Mouse (Mus musculus): ENCODE results near the gene Stk24. TPM values are rescaled to one million over a fixed set of nuclear protein-coding genes. Genes with fewer than 3 reads are reported as not detected.

Gene Stk24
- polyA plus RNA-seq, 1 experiment from 2014 or later, result 18.5 TPM

DNA sequence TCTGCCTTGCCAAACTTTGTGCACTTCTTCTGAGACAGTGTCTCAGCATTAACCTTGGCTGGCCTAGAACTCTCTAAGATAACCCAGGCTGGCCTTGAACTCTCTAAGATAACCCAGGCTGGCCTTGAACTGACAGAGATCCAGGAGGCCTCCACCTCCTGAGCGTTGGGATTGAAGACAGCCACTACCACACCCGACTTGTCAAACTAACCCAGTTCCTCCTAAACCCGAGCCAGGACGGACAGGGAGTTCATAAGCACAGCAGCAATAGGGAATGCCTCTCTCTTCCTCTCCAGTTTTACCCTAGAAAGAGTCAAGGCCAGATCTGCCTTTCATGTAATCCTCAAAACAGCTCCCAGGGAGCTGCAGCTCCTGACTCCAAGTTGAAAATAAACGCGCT is 3.2 kb downstream of the Stk24 start:
- H3K27me3 ChIP-seq (replicated peaks), result no peaks in the 10 kb centered on the region
- no peaks in the 10 kb centered on the region for H3K9me3 ChIP-seq
- 64% methylated on average over 6 of the region's 6 CpGs for WGBS
- no peak overlapping the region for H3K9ac ChIP-seq
- no peak for ATAC-seq (replicated peaks)
- H3K36me3 ChIP-seq (replicated peaks), result no peaks in the 10 kb centered on the region
- no peak overlapping the region for H3K4me3 ChIP-seq
- H3K4me1 ChIP-seq, result peaks cover 22% of the 10 kb centered on the region
- no peak overlapping the region for H3K27ac ChIP-seq
- H3K4me2 ChIP-seq, result no peak overlapping the region

DNA sequence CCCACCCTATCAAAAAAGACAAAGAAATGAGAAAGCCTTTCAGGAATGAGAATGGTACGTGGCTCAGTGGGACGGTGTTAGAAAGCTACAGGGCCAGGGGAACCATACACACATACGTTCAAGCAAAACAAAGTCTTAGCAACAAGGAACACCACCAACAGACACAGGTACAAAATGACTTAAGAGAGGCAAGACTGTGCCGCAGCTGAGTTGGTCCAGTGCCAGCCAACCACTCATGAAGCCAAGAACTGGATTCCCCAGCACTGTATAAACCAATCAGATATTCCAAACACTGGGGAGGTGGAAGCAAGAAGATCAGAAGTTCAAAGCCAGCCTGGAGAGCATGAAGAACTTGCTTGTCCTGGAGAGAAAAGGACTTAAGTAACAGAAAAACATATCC is 5.9 kb downstream of the Stk24 start:
- Histone ChIP-seq H3K4me3 (no peak overlapping the region), H3K4me2 (no peak overlapping the region), H3K9ac (no peak overlapping the region), H3K27me3 (replicated peaks) (no peaks in the 10 kb centered on the region), H3K27ac (no peak overlapping the region), H3K9me3 (no peaks in the 10 kb centered on the region), H3K36me3 (replicated peaks) (no peaks in the 10 kb centered on the region), H3K4me1 (peaks cover 17% of the 10 kb centered on the region)
- 79% methylated on average over 4 of the region's 4 CpGs for WGBS
- ATAC-seq (replicated peaks), result no peak

- Histone ChIP-seq H3K36me3 (replicated peaks) (no peaks in the 10 kb centered on the region), H3K27ac (no peak overlapping the region), H3K9me3 (no peaks in the 10 kb centered on the region), H3K4me2 (no peak overlapping the region), H3K9ac (no peak overlapping the region), H3K4me1 (peaks cover 15% of the 10 kb centered on the region), H3K4me3 (no peak overlapping the region), H3K27me3 (replicated peaks) (no peaks in the 10 kb centered on the region)
- 88% methylated on average over 9 of the region's 9 CpGs for WGBS
- ATAC-seq (replicated peaks), result no peak
These were observed 6.8 kb downstream of the Stk24 start for GRCm38 (mm10) chr14:121373020-121373419.

- Histone ChIP-seq H3K4me1 (peaks cover 7% of the 10 kb centered on the region), H3K27ac (no peak overlapping the region), H3K27me3 (replicated peaks) (no peaks in the 10 kb centered on the region), H3K4me2 (no peak overlapping the region), H3K9ac (no peak overlapping the region), H3K4me3 (no peak overlapping the region), H3K36me3 (replicated peaks) (no peaks in the 10 kb centered on the region), H3K9me3 (no peaks in the 10 kb centered on the region)
- WGBS, result 91% methylated on average over 5 of the region's 5 CpGs
- no peak for ATAC-seq (replicated peaks)
These were observed 7.6 kb downstream of the Stk24 start for GRCm38 (mm10) chr14:121371911-121372820.

DNA sequence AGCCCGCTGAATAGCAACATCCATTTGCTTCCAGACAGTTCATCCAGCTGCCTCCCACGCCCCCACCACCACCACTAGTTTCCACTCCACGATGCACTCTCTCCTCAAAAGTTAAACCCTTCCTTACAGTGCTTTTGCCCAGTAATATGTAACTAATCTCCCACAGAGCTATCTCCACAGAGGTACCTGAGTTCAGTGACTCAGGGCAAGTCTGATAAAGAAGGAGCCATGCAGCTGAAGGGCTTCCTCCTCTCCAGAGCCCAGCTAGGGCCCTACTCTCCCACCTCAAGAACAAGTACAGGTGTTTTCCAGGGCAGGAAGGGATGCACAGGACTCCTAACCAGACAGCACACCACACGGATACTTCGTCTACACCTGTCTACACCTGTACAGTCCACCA is 10.4 kb downstream of the Stk24 start:
- H3K9me3 ChIP-seq, result no peaks in the 10 kb centered on the region
- WGBS, result 63% methylated on average over 5 of the region's 5 CpGs
- H3K27me3 ChIP-seq (replicated peaks), result no peaks in the 10 kb centered on the region
- ATAC-seq (replicated peaks), result no peak
- H3K4me3 ChIP-seq, result no peak overlapping the region
- peaks cover 16% of the 10 kb centered on the region for H3K4me1 ChIP-seq
- no peak overlapping the region for H3K9ac ChIP-seq
- no peak overlapping the region for H3K27ac ChIP-seq
- H3K4me2 ChIP-seq, result no peak overlapping the region
- H3K36me3 ChIP-seq (replicated peaks), result no peaks in the 10 kb centered on the region

GRCm38 (mm10) chr14:121368108-121368705 is 11.6 kb downstream of the Stk24 start:
- no peaks in the 10 kb centered on the region for H3K9me3 ChIP-seq
- WGBS, result 68% methylated on average over 4 of the region's 4 CpGs

DNA sequence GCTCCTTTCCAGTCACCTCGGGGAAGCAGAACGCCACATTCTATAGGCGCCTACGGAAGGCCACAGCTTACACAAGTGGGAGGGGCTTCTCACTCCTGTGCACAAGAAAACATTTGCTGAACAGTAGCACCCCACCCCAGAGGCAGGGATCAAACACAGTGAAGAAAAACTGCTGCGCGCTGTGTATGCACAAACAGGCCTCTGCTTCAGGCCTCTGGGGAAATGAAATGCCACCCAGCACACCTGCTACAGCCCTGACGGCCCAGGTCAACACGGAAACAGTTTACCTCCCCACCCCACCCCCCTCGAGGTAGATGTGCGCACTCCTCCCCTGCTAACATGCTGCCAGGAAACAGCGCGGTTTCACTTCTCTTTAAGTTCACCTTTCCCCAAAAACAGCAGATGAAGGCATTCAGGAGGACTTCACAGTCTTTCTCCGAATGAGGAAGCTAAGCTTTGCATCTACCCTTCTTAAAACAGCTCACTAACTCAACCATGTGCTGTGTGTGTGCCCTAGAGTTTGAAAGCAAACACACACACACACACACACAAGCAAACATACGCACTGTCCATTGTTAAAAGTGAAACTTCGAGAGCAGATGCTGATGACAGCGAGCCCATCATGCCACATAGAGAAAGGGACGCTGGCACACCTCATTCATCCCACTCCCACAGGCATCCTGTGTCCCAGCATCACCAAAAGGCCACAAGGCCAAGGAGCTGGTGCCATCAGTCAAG is 13.7 kb downstream of the Stk24 start:
- 65% methylated on average over 17 of the region's 17 CpGs for WGBS
- no peak overlapping the region for H3K27ac ChIP-seq
- no peaks in the 10 kb centered on the region for H3K9me3 ChIP-seq
- H3K36me3 ChIP-seq (replicated peaks), result no peaks in the 10 kb centered on the region
- no peak overlapping the region for H3K9ac ChIP-seq
- H3K4me1 ChIP-seq, result peaks cover 13% of the 10 kb centered on the region
- ATAC-seq (replicated peaks), result no peak
- no peak overlapping the region for H3K4me3 ChIP-seq
- no peak overlapping the region for H3K4me2 ChIP-seq
- H3K27me3 ChIP-seq (replicated peaks), result no peaks in the 10 kb centered on the region

More at GRCm38 (mm10) chr14:121368108-121368705, 11.6 kb downstream of the Stk24 start:
- Histone ChIP-seq H3K27me3 (replicated peaks) (no peaks in the 10 kb centered on the region), H3K27ac (no peak overlapping the region), H3K4me2 (no peak overlapping the region), H3K9ac (no peak overlapping the region), H3K36me3 (replicated peaks) (no peaks in the 10 kb centered on the region), H3K4me3 (no peak overlapping the region), H3K4me1 (peaks cover 13% of the 10 kb centered on the region)
- no peak for ATAC-seq (replicated peaks)

GRCm38 (mm10) chr14:121365390-121365789 is 14.4 kb downstream of the Stk24 start:
- no peak for ATAC-seq (replicated peaks)
- H3K9ac ChIP-seq, result no peak overlapping the region
- no peaks in the 10 kb centered on the region for H3K27me3 ChIP-seq (replicated peaks)
- no peak overlapping the region for H3K4me3 ChIP-seq
- no peak overlapping the region for H3K4me2 ChIP-seq
- no peak overlapping the region for H3K27ac ChIP-seq
- WGBS, result 85% methylated on average over 7 of the region's 7 CpGs
- H3K36me3 ChIP-seq (replicated peaks), result no peaks in the 10 kb centered on the region
- peaks cover 13% of the 10 kb centered on the region for H3K4me1 ChIP-seq
- no peaks in the 10 kb centered on the region for H3K9me3 ChIP-seq

DNA sequence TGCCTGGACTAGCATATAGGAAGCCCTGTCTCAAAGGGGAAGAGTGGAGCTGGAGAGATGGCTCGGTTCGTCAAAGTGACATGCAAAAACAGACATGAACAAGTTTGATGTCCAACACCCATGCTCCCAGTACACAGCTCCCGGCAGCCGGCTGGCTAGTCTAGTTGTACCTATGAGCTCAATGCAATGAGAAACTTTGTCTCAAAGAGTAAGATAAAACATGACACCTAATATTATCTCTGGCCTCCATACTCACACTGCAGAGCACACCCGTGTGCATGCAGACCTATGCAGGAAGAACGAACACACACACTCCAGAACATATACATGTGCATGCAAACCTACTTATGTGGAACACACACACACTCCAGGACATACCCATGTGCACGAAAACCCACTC is 15.5 kb downstream of the Stk24 start:
- Histone ChIP-seq H3K27me3 (replicated peaks) (no peaks in the 10 kb centered on the region), H3K4me1 (peaks cover 9% of the 10 kb centered on the region), H3K4me2 (no peak overlapping the region), H3K4me3 (no peak overlapping the region), H3K36me3 (replicated peaks) (no peaks in the 10 kb centered on the region), H3K9me3 (no peaks in the 10 kb centered on the region), H3K27ac (no peak overlapping the region), H3K9ac (no peak overlapping the region)
- WGBS, result 96% methylated on average over 7 of the region's 7 CpGs
- ATAC-seq (replicated peaks), result no peak

- Histone ChIP-seq H3K4me2 (no peak overlapping the region), H3K4me1 (peaks cover 15% of the 10 kb centered on the region), H3K36me3 (replicated peaks) (no peaks in the 10 kb centered on the region), H3K27ac (no peak overlapping the region), H3K4me3 (no peak overlapping the region), H3K27me3 (replicated peaks) (no peaks in the 10 kb centered on the region), H3K9me3 (no peaks in the 10 kb centered on the region), H3K9ac (no peak overlapping the region)
- ATAC-seq (replicated peaks), result no peak
- WGBS, result 88% methylated on average over 17 of the region's 17 CpGs
These were observed 18.3 kb downstream of the Stk24 start for GRCm38 (mm10) chr14:121361319-121362114.

- Histone ChIP-seq H3K27ac (no peak overlapping the region), H3K4me1 (peaks cover 6% of the 10 kb centered on the region; the same call in 1 of the 2 replicates), H3K9ac (no peak overlapping the region), H3K9me3 (no peaks in the 10 kb centered on the region), H3K4me3 (no peak overlapping the region), H3K27me3 (replicated peaks) (no peaks in the 10 kb centered on the region), H3K36me3 (replicated peaks) (no peaks in the 10 kb centered on the region), H3K4me2 (no peak overlapping the region)
- no peak for ATAC-seq (replicated peaks)
- WGBS, result 58% methylated on average over 8 of the region's 8 CpGs
These were observed 20.0 kb downstream of the Stk24 start for GRCm38 (mm10) chr14:121359850-121360249.

DNA sequence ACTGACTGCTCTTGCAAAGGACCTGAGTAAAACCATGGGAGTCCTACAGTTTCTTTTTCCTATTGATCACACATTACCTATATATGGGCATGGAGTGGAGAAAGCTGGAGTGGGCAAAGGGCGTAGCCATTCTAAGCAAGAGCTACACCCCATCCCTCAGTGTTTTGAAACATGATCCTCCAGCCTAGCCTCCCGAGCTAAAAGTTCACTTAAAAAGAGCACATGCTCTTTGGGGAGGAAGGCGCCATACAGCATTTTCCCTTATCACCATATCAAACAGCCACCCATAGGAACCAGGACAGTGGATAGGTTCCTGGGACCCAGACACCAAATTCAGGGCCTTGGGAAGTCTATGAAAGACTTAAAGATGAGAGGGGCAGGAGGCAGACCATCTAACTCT is 20.8 kb downstream of the Stk24 start:
- no peak overlapping the region for H3K27ac ChIP-seq
- H3K27me3 ChIP-seq (replicated peaks), result no peaks in the 10 kb centered on the region
- H3K36me3 ChIP-seq (replicated peaks), result no peaks in the 10 kb centered on the region
- no peak overlapping the region for H3K9ac ChIP-seq
- ATAC-seq (replicated peaks), result no peak
- peaks cover 6% of the 10 kb centered on the region; the same call in 1 of the 2 replicates for H3K4me1 ChIP-seq
- H3K4me3 ChIP-seq, result no peak overlapping the region
- 54% methylated on average over 3 of the region's 3 CpGs for WGBS
- no peaks in the 10 kb centered on the region for H3K9me3 ChIP-seq
- no peak overlapping the region for H3K4me2 ChIP-seq
